14 mouse cellular contexts compared by ENCODE assay signal in the genomic region with DNA sequence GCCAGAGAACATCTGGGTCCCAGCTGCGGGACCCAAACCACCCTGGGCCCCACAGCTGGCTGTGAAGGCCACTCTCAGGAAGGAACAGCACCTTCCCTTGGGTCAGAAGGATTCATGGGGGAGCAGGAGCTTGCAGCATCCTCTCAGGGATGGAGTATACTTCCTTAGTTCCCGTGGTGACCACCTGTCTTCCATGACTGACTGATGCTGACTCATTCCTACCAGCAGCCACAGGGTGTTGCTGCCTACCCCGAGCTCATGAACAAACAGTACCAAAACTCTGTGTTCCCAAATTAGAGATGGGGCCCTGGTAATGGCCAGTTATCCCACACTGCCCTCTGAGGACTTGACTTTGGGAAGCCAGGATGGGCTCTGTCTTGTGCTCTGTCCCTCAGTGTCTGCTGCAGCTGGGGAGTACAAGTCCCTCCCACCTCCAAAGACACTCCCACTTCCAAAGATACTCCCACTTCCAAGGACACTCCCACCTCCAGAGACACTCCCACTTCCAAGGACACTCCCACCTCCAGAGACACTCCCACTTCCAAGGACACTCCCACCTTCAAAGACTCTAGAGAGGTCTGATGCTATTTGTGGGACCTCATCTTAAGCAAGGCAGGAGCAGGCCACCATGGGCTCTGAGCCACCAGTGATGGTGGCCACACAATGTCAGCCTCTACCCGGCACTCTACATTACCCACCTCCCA. TPM values are rescaled to one million over a fixed set of nuclear protein-coding genes. Genes with fewer than 3 reads are reported as not detected.
DNase-seq lines count a peak whose midpoint lies in the region; ATAC-seq and TF ChIP-seq lines count a peak whose summit lies in the region.
"Had no signal": no experiment of that assay in that cellular context is flagged by ENCODE, and none has a peak within 500 bp of the region (broad histone marks: within the 10 kb centered on the region; RNA-seq: fewer than 3 reads in every experiment).

No protein-coding gene starts in this region.

- no peak overlapping the region for H3K4me2 ChIP-seq in kidney, embryonic 15.5 days
- H3K4me2 ChIP-seq: midbrain, embryonic 11.5 days had no signal

- ATAC-seq in kidney, embryonic 15.5 days (replicated peaks; ENCODE audit: low FRiP score), result no peak
- ATAC-seq in erythroblast, adult 5-6 weeks (replicated peaks; ENCODE audit: low FRiP score, poor library complexity, severe bottlenecking), result peak; percentile 59

- no peaks in the 10 kb centered on the region for H3K36me3 ChIP-seq in kidney, embryonic 15.5 days
- no peaks in the 10 kb centered on the region for H3K36me3 ChIP-seq in ES-Bruce4 (ENCODE audit: control insufficient read depth, insufficient read depth, low read length, poor library complexity, severe bottlenecking)
- H3K36me3 ChIP-seq: G1E had no signal

- H3K9me3 ChIP-seq in kidney, embryonic 15.5 days (replicated peaks), result no peaks in the 10 kb centered on the region
- no peaks in the 10 kb centered on the region for H3K9me3 ChIP-seq in ES-Bruce4 (replicated peaks; ENCODE audit: control insufficient read depth, insufficient read depth, low read length, poor library complexity, severe bottlenecking)
- H3K9me3 ChIP-seq: G1E had no signal

- no peak for TF ChIP-seq CTCF in ES-Bruce4 (IDR thresholded peaks at IDR 0.05; ENCODE audit: low read depth, low read length)

- 61% methylated on average over 4 of the region's 4 CpGs for WGBS in kidney, embryonic 15.5 days

- no peak overlapping the region for H3K9ac ChIP-seq in kidney, embryonic 15.5 days
- no peak overlapping the region for H3K9ac ChIP-seq in ES-Bruce4 (ENCODE audit: low read depth, poor library complexity, severe bottlenecking)

- peaks cover 21% of the 10 kb centered on the region for H3K4me1 ChIP-seq in kidney, embryonic 15.5 days
- H3K4me1 ChIP-seq in ES-Bruce4 (ENCODE audit: control insufficient read depth, insufficient read depth, low read length), result no peaks in the 10 kb centered on the region

- H3K4me3 ChIP-seq in kidney, embryonic 15.5 days (replicated peaks), result no peak overlapping the region
- H3K4me3 ChIP-seq in ES-Bruce4 (ENCODE audit: low read depth, low read length), result no peak overlapping the region
- H3K4me3 ChIP-seq: erythroblast, embryonic 14.5 days; gastrocnemius, adult 2 months had no signal

- peak; percentile 43 for DNase-seq in kidney, adult 9 months
- DNase-seq in lung, postnatal 4 days, result peak; percentile 31 to 63
- DNase-seq in left cerebral cortex, adult 8-10 months (ENCODE audit: low spot score in 2 of 2), result no peak
- DNase-seq in thymus, postnatal 4 days, result no peak
- no peak for DNase-seq in right cerebral cortex, postnatal 36 days (ENCODE audit: low spot score in 2 of 2)
- DNase-seq: cerebellum, postnatal 14 days; gastrocnemius, adult 2 months; heart, postnatal 14 days had no signal

- no peak for TF ChIP-seq EP300 in ES-Bruce4 (IDR thresholded peaks at IDR 0.05; ENCODE audit: insufficient read depth, low read depth, low read length)

- TF ChIP-seq POLR2A in ES-Bruce4 (IDR thresholded peaks at IDR 0.05; ENCODE audit: insufficient read depth, low read length), result peak; percentile 50

- H3K27me3 ChIP-seq in kidney, embryonic 15.5 days, result no peaks in the 10 kb centered on the region
- H3K27me3 ChIP-seq in ES-Bruce4 (ENCODE audit: control insufficient read depth, insufficient read depth, low read length, poor library complexity, severe bottlenecking), result no peaks in the 10 kb centered on the region

- no peak overlapping the region for H3K27ac ChIP-seq in kidney, embryonic 15.5 days
- no peak overlapping the region for H3K27ac ChIP-seq in ES-Bruce4 (ENCODE audit: insufficient read depth, low read length)
- H3K27ac ChIP-seq: gastrocnemius, adult 2 months had no signal

RNA-seq across cellular contexts. Expression of a gene that starts 14.7 kb away (rescaled TPM):
- 3.5 and 4.5 TPM in 2 replicates for polyA plus RNA-seq in kidney, embryonic 15.5 days (2015; fragmentation: Nextera tagmentation; extraction: Ambion mirVana)
- not detected in 2 replicates for polyA plus RNA-seq in ES-Bruce4 (2011; ENCODE audit: insufficient read depth, insufficient read length, low read depth, missing spikeins)
- total RNA-seq in erythroblast, adult 5-6 weeks (2015; ENCODE audit: low replicate concordance), result not detected in 2 replicates
- not detected in 2 replicates for total RNA-seq in erythroblast, adult 5-6 weeks (2017; ENCODE audit: low replicate concordance)
- total RNA-seq in left cerebral cortex, adult 8-10 months (2022), result 1 to 10 TPM; 5.7 to 7.5 (median 6.6) TPM
- total RNA-seq: G1E had no signal
- polyA plus RNA-seq: erythroblast, embryonic 14.5 days; G1E had no signal

RNA-seq across cellular contexts. Expression of a gene that starts 48.1 kb away (rescaled TPM):
- 75.5 and 76.3 TPM in 2 replicates for polyA plus RNA-seq in kidney, embryonic 15.5 days (2015; fragmentation: Nextera tagmentation; extraction: Ambion mirVana)
- polyA plus RNA-seq in ES-Bruce4 (2011; ENCODE audit: insufficient read depth, insufficient read length, low read depth, missing spikeins), result 29.1 and 40.5 TPM in 2 replicates
- total RNA-seq in erythroblast, adult 5-6 weeks (2015; ENCODE audit: low replicate concordance), result not detected in 2 replicates
- not detected in 2 replicates for total RNA-seq in erythroblast, adult 5-6 weeks (2017; ENCODE audit: low replicate concordance)
- total RNA-seq in left cerebral cortex, adult 8-10 months (2022), result 1 to 10 TPM; 8.2 to 9.7 (median 9.2) TPM
- polyA plus RNA-seq: erythroblast, embryonic 14.5 days; G1E had no signal

RNA-seq across cellular contexts. Expression of a gene that starts 56.0 kb away (rescaled TPM):
- polyA plus RNA-seq in kidney, embryonic 15.5 days (2015; fragmentation: Nextera tagmentation; extraction: Ambion mirVana), result 1.2 and 1.6 TPM in 2 replicates
- not detected in 2 replicates for polyA plus RNA-seq in ES-Bruce4 (2011; ENCODE audit: insufficient read depth, insufficient read length, low read depth, missing spikeins)
- total RNA-seq in erythroblast, adult 5-6 weeks (2015; ENCODE audit: low replicate concordance), result not detected in 2 replicates
- not detected in 2 replicates for total RNA-seq in erythroblast, adult 5-6 weeks (2017; ENCODE audit: low replicate concordance)
- 1 to 10 TPM; 6.9 to 9.0 (median 7.4) TPM for total RNA-seq in left cerebral cortex, adult 8-10 months (2022)
- total RNA-seq: gastrocnemius, adult 2 months had no signal
- polyA plus RNA-seq: erythroblast, embryonic 14.5 days; G1E had no signal

Comparison
In these comparisons a context has a peak if more than half of its experiments do, and no peak if none do; other contexts are left out.
1. DNase-seq: peak in kidney, adult 9 months (single experiment) and lung, postnatal 4 days (2 of 2); none in left cerebral cortex, adult 8-10 months (0 of 2), thymus, postnatal 4 days (single experiment) and right cerebral cortex, postnatal 36 days (0 of 2).
2. RNA of a gene that starts 14.7 kb away (total RNA-seq): 5.7 to 7.5 TPM in left cerebral cortex, adult 8-10 months; not detected in erythroblast, adult 5-6 weeks; every median in the first group is over 4 times any median in the second.
3. RNA of a gene that starts 48.1 kb away (total RNA-seq): 8.2 to 9.7 TPM in left cerebral cortex, adult 8-10 months; not detected in erythroblast, adult 5-6 weeks; every median in the first group is over 4 times any median in the second.
4. RNA of a gene that starts 56.0 kb away (total RNA-seq): 6.9 to 9.0 TPM in left cerebral cortex, adult 8-10 months; not detected in erythroblast, adult 5-6 weeks; every median in the first group is over 4 times any median in the second.